Mouse (Mus musculus): ENCODE measurements around the gene Rpl10l.

Rpl10l gene

GRCm38 (mm10) chr12:66283991-66284622, at the start of gene Rpl10l:
Gene Rpl10l (minus strand): TSS chr12:66284401.
- DNase-seq: no peak

- DNase-seq: no peak
Observed at GRCm38 (mm10) chr12:66275890-66276289, 8.3 kb downstream of the Rpl10l start.

GRCm38 (mm10) chr12:66245461-66246099, 38.6 kb downstream of the Rpl10l start:
- DNase-seq: no peak

- no peak for DNase-seq
Observed at GRCm38 (mm10) chr12:66234158-66234557, 50.0 kb downstream of the Rpl10l start.

All from cerebellum, adult 11 months (tissue).